Mouse (Mus musculus) small intestine, adult 2 months (tissue): ENCODE data around the gene Idh3g. TPM values are rescaled to one million over a fixed set of nuclear protein-coding genes. Genes with fewer than 3 reads are reported as not detected.
"Not testable (repeated sequence)": the region's sequence is repeated elsewhere in the genome, so short reads cannot be mapped to it uniquely, and the experiment has no call there.

ENCODE experiments used
- H3K27ac ChIP-seq: fragments of 200-500 bp; 2 replicates; pipeline ENCODE4 v1.5.1; 2012; ENCODE audit warnings: low read depth, low read length, control low read depth, inconsistent platforms; ENCODE audit not compliant: insufficient read depth
- H3K27me3 ChIP-seq: fragments of 200-500 bp; 2 replicates; pipeline ENCODE4 v1.6.1; 2012; ENCODE audit warnings: mild to moderate bottlenecking, moderate library complexity, low read length, inconsistent platforms; ENCODE audit not compliant: control insufficient read depth, insufficient read depth
- H3K36me3 ChIP-seq: fragments of 200-500 bp; 2 replicates; pipeline ENCODE4 v1.6.1; 2012; ENCODE audit warnings: mild to moderate bottlenecking, low read length, control low read depth, inconsistent platforms; ENCODE audit not compliant: control insufficient read depth, insufficient read depth
- H3K4me1 ChIP-seq: fragments of 200-500 bp; 2 replicates; pipeline ENCODE4 v1.6.1; 2012; ENCODE audit warnings: low read length, inconsistent platforms, mixed read lengths; ENCODE audit not compliant: control insufficient read depth, insufficient read depth, insufficient read length
- H3K4me3 ChIP-seq: fragments of 200-500 bp; 2 replicates; pipeline ENCODE4 v1.5.1; 2012; ENCODE audit warnings: low read depth, mild to moderate bottlenecking, control low read depth, inconsistent platforms, low read length, moderate library complexity
- CTCF ChIP-seq: fragments of 200-500 bp; IDR thresholded peaks from 2 replicates; pipeline ENCODE4 v1.5.1; 2012; ENCODE audit warnings: low read depth, mild to moderate bottlenecking, control low read depth, inconsistent platforms, low read length, moderate library complexity, mixed read lengths; ENCODE audit not compliant: insufficient replicate concordance, insufficient read length; ENCODE audit errors: extremely low read depth
- POLR2A ChIP-seq: fragments of 200-500 bp; IDR thresholded peaks from 2 replicates; pipeline ENCODE4 v1.6.1; 2012; ENCODE audit warnings: low read depth, mild to moderate bottlenecking, control low read depth, inconsistent platforms, low read length, moderate library complexity
- WGBS: fragments of 180-500 bp; shearing (Covaris S2); methylation state at CpG from one replicate; pipeline ENCODE4 v1.1.7; 2018; 5-methylcytosine and 5-hydroxymethylcytosine counted together
- polyA plus RNA-seq: library from polyadenylated mRNA; depleted of rRNA; stranded (reverse); fragments of >200 nt; gene quantifications from 2 replicates; pipeline ENCODE4 v1.2.3, GENCODE M21; 2012; rRNA removed

Idh3g gene
- polyA plus RNA-seq, 1 experiment: 266 TPM

- Histone ChIP-seq H3K27ac (no peak within 1 kb of the TSS), H3K36me3 (no peaks in the 10 kb centered on the region), H3K27me3 (no peaks in the 10 kb centered on the region), H3K4me3 (no peak within 1 kb of the TSS), H3K4me1 (no peaks in the 10 kb centered on the region)
- WGBS: 83% methylated on average over 5 of the region's 5 CpGs
- TF ChIP-seq POLR2A (no peak), CTCF (no peak)
These were observed 30.2 kb downstream of the Idh3g start, which contains the start of gene Plxnb3 for GRCm38 (mm10) chrX:73756334-73757140. Gene Plxnb3 (plus strand): TSS chrX:73757090.

- 85% methylated on average over 1 of the region's 1 CpGs for WGBS
- TF ChIP-seq CTCF (no peak), POLR2A (no peak)
- Histone ChIP-seq H3K27me3 (no peaks in the 10 kb centered on the region), H3K36me3 (no peaks in the 10 kb centered on the region), H3K4me3 (no peak overlapping the region), H3K4me1 (no peaks in the 10 kb centered on the region), H3K27ac (no peak overlapping the region)
These were observed 37.7 kb downstream of the Idh3g start for GRCm38 (mm10) chrX:73748977-73749376.

- WGBS: 58% methylated on average over 1 of the region's 1 CpGs
These were observed 41.8 kb downstream of the Idh3g start for GRCm38 (mm10) chrX:73744774-73745481.

GRCm38 (mm10) chrX:73739841-73740240 is 46.9 kb downstream of the Idh3g start:
- H3K4me1 ChIP-seq, H3K27me3 ChIP-seq, H3K27ac ChIP-seq, H3K4me3 ChIP-seq: not testable (repeated sequence)
- 92% methylated on average over 7 of the region's 7 CpGs for WGBS
- peaks cover 13% of the 10 kb centered on the region; the same call in 1 of the 2 replicates for H3K36me3 ChIP-seq

More at GRCm38 (mm10) chrX:73744774-73745481, 41.8 kb downstream of the Idh3g start:
- Histone ChIP-seq H3K36me3 (no peaks in the 10 kb centered on the region), H3K27ac (no peak overlapping the region), H3K4me1 (no peaks in the 10 kb centered on the region), H3K27me3 (no peaks in the 10 kb centered on the region), H3K4me3 (no peak overlapping the region)
- TF ChIP-seq CTCF (no peak), POLR2A (no peak)

- no peak overlapping the region for H3K4me3 ChIP-seq
- WGBS: 71% methylated on average over 5 of the region's 5 CpGs
- H3K27me3 ChIP-seq: no peaks in the 10 kb centered on the region
- H3K4me1 ChIP-seq: peaks cover 6% of the 10 kb centered on the region; the same call in 1 of the 2 replicates
- H3K27ac ChIP-seq: no peak overlapping the region
- peaks cover 17% of the 10 kb centered on the region for H3K36me3 ChIP-seq
- TF ChIP-seq CTCF (no peak), POLR2A (no peak)
These were observed 47.5 kb downstream of the Idh3g start for GRCm38 (mm10) chrX:73739151-73739550.

GRCm38 (mm10) chrX:73738155-73738554 is 48.5 kb downstream of the Idh3g start:
- TF ChIP-seq POLR2A (no peak), CTCF (no peak)
- H3K4me1 ChIP-seq: peaks cover 6% of the 10 kb centered on the region; the same call in 1 of the 2 replicates
- no peak overlapping the region for H3K27ac ChIP-seq
- no peaks in the 10 kb centered on the region for H3K27me3 ChIP-seq
- WGBS: 100% methylated on average over 1 of the region's 1 CpGs
- H3K4me3 ChIP-seq: no peak overlapping the region
- peaks cover 18% of the 10 kb centered on the region for H3K36me3 ChIP-seq

- Histone ChIP-seq H3K4me3 (no peak overlapping the region), H3K36me3 (peaks cover 27% of the 10 kb centered on the region), H3K27me3 (no peaks in the 10 kb centered on the region), H3K27ac (peak overlapping the region; percentile 80), H3K4me1 (peaks cover 11% of the 10 kb centered on the region; the same call in 1 of the 2 replicates)
- 20% methylated on average over 1 of the region's 1 CpGs for WGBS
- TF ChIP-seq CTCF: no peak
These were observed 55.8 kb downstream of the Idh3g start for GRCm38 (mm10) chrX:73730908-73731307.

Other genes with a start within 250 kb of the Idh3g start
- gene Dusp9, start 147.5 kb downstream of the Idh3g start, polyA plus RNA-seq: 0.23 and 1.1 TPM in 2 replicates
- 4.5 and 5.8 TPM in 2 replicates for gene Pnck, start 126.8 kb downstream of the Idh3g start, polyA plus RNA-seq
- 308 and 930 TPM in 2 replicates for gene Slc6a8, start 113.7 kb downstream of the Idh3g start, polyA plus RNA-seq
- gene Bcap31, start 70.7 kb downstream of the Idh3g start, polyA plus RNA-seq: 19.0 and 33.3 TPM in 2 replicates
- gene Abcd1, start 70.3 kb downstream of the Idh3g start, polyA plus RNA-seq: 49.3 and 99.9 TPM in 2 replicates
- 0.22 and 0.38 TPM in 2 replicates for gene Plxnb3, start 29.8 kb downstream of the Idh3g start, polyA plus RNA-seq
- 3.3 and 4.3 TPM in 2 replicates for gene Srpk3, start 12.5 kb downstream of the Idh3g start, polyA plus RNA-seq
- gene Ssr4, start 131 bp upstream of the Idh3g start, polyA plus RNA-seq: 190 and 210 TPM in 2 replicates
- 0.65 and 0.83 TPM in 2 replicates for gene Pdzd4, start 38.1 kb upstream of the Idh3g start, polyA plus RNA-seq
- gene Avpr2, start 105.2 kb upstream of the Idh3g start, polyA plus RNA-seq: 0.09 TPM in 1 of 2 replicates, not detected in the other
- gene L1cam, start 109.2 kb upstream of the Idh3g start, polyA plus RNA-seq: 7.9 and 20.8 TPM in 2 replicates
- gene Arhgap4, start 135.0 kb upstream of the Idh3g start, polyA plus RNA-seq: 16.7 and 22.9 TPM in 2 replicates
- gene Naa10, start 135.0 kb upstream of the Idh3g start, polyA plus RNA-seq: 33.3 and 50.5 TPM in 2 replicates
- 2.4 and 4.2 TPM in 2 replicates for gene Renbp, start 144.0 kb upstream of the Idh3g start, polyA plus RNA-seq
- 38.2 and 53.4 TPM in 2 replicates for gene Hcfc1, start 179.5 kb upstream of the Idh3g start, polyA plus RNA-seq
- gene Irak1, start 237.0 kb upstream of the Idh3g start, polyA plus RNA-seq: 85.9 and 96.8 TPM in 2 replicates